Mouse (Mus musculus) monocyte, adult 59 days (primary cell): Measurements from ENCODE around the gene Cdc25a. TPM values are rescaled to one million over a fixed set of nuclear protein-coding genes. Genes with fewer than 3 reads are reported as not detected.

Experiments
- total RNA-seq, 2 experiments: library from RNA; stranded (reverse); gene quantifications; one replicate each; pipeline ENCODE4 v1.2.4; 2023

Cdc25a gene
- 1 to 10 TPM; 7.1 to 8.1 TPM for total RNA-seq

GRCm38 (mm10) chr9:109874797-109875691 lies at the start of gene Cdc25a:
Cdc25a (plus strand) TSS chr9:109875579.

GRCm38 (mm10) chr9:109832391-109833087 lies 42.8 kb upstream of the Cdc25a start, which contains the start of gene Nme6:
Nme6 (plus strand) TSS chr9:109832749.

GRCm38 (mm10) chr9:109849312-109849758 lies 26.0 kb upstream of the Cdc25a start, which contains the start of gene Camp:
Camp (minus strand) TSS chr9:109849617.

GRCm38 (mm10) chr9:109931257-109932171 lies 56.1 kb downstream of the Cdc25a start, which contains the start of gene Map4:
Map4 (plus strand) TSS chr9:109931460.

Other genes with a start within 250 kb of the Cdc25a start
- gene Fbxw24, start 249.5 kb upstream of the Cdc25a start, total RNA-seq = not detected
- gene Fbxw25, start 210.9 kb upstream of the Cdc25a start, total RNA-seq = not detected
- not detected for gene Fbxw18, start 172.9 kb upstream of the Cdc25a start, total RNA-seq
- not detected for gene Fbxw26, start 129.5 kb upstream of the Cdc25a start, total RNA-seq
- 1 to 10 TPM in 1 of 2 experiments, not detected in 1; 1.4 TPM for gene Fbxw27, start 84.9 kb upstream of the Cdc25a start, total RNA-seq
- not detected for gene Spink8, start 63.3 kb upstream of the Cdc25a start, total RNA-seq
- 1 to 10 TPM; 5.5 to 6.0 TPM for gene Nme6, start 42.8 kb upstream of the Cdc25a start, total RNA-seq
- 1 to 10 TPM in 1 of 2 experiments, under 1 TPM in 1; 0.68 to 3.2 TPM for gene Camp, start 26.0 kb upstream of the Cdc25a start, total RNA-seq
- gene Map4, start 55.9 kb downstream of the Cdc25a start, total RNA-seq = 10 to 100 TPM; 77.0 to 81.4 TPM
- 10 to 100 TPM; 38.3 to 50.0 TPM for gene Smarcc1, start 242.1 kb downstream of the Cdc25a start, total RNA-seq
- 10 to 100 TPM; 70.2 to 77.5 TPM for gene Dhx30, start 242.3 kb downstream of the Cdc25a start, total RNA-seq